Mouse (Mus musculus): ENCODE measurements around the gene Ppp1r16b. TPM values are rescaled to one million over a fixed set of nuclear protein-coding genes. Genes with fewer than 3 reads are reported as not detected.

Gene Ppp1r16b
- polyA plus RNA-seq, 1 experiment = 6.4 TPM

GRCm38 (mm10) chr2:158799328-158799727 lies 134.1 kb downstream of the Ppp1r16b start:
- peak; percentile 27 for DNase-seq (ENCODE audit: low read depth)

GRCm38 (mm10) chr2:158800788-158801187 lies 135.6 kb downstream of the Ppp1r16b start:
- DNase-seq (ENCODE audit: low read depth) = no peak

More at GRCm38 (mm10) chr2:158799328-158799727, 134.1 kb downstream of the Ppp1r16b start:
- TF ChIP-seq CTCF (IDR thresholded peaks at IDR 0.05; ENCODE audit: borderline replicate concordance, extremely low read depth, insufficient read depth, insufficient read length) (no peak), POLR2A (IDR thresholded peaks at IDR 0.05; ENCODE audit: borderline replicate concordance, extremely low read depth, insufficient read depth, insufficient read length, poor library complexity, severe bottlenecking) (no peak)

GRCm38 (mm10) chr2:158803575-158803974 lies 138.4 kb downstream of the Ppp1r16b start:
- TF ChIP-seq CTCF (IDR thresholded peaks at IDR 0.05; ENCODE audit: borderline replicate concordance, extremely low read depth, insufficient read depth, insufficient read length) = no peak
- no peak for TF ChIP-seq POLR2A (IDR thresholded peaks at IDR 0.05; ENCODE audit: borderline replicate concordance, extremely low read depth, insufficient read depth, insufficient read length, poor library complexity, severe bottlenecking)
- DNase-seq (ENCODE audit: low read depth) = no peak

More at GRCm38 (mm10) chr2:158800788-158801187, 135.6 kb downstream of the Ppp1r16b start:
- no peak for TF ChIP-seq POLR2A (IDR thresholded peaks at IDR 0.05; ENCODE audit: borderline replicate concordance, extremely low read depth, insufficient read depth, insufficient read length, poor library complexity, severe bottlenecking)
- no peak for TF ChIP-seq CTCF (IDR thresholded peaks at IDR 0.05; ENCODE audit: borderline replicate concordance, extremely low read depth, insufficient read depth, insufficient read length)

GRCm38 (mm10) chr2:158815686-158816085 lies 150.5 kb downstream of the Ppp1r16b start:
- TF ChIP-seq CTCF (IDR thresholded peaks at IDR 0.05; ENCODE audit: borderline replicate concordance, extremely low read depth, insufficient read depth, insufficient read length) (no peak), POLR2A (IDR thresholded peaks at IDR 0.05; ENCODE audit: borderline replicate concordance, extremely low read depth, insufficient read depth, insufficient read length, poor library complexity, severe bottlenecking) (no peak)
- no peak for DNase-seq (ENCODE audit: low read depth)

Other genes with a start within 250 kb of the Ppp1r16b start
- 0.86 TPM in 1 of 2 replicates, not detected in the other for gene Adig, start 162.8 kb upstream of the Ppp1r16b start, polyA plus RNA-seq (2012; rRNA removed)
- gene Arhgap40, start 152.6 kb upstream of the Ppp1r16b start, polyA plus RNA-seq (2012; rRNA removed) = 0.97 and 1.1 TPM in 2 replicates
- 78.4 and 93.9 TPM in 2 replicates for gene Slc32a1, start 54.6 kb upstream of the Ppp1r16b start, polyA plus RNA-seq (2012; rRNA removed)
- 11.9 and 14.0 TPM in 2 replicates for gene Actr5, start 40.5 kb upstream of the Ppp1r16b start, polyA plus RNA-seq (2012; rRNA removed)
- 13.9 and 25.3 TPM in 2 replicates for gene Fam83d, start 102.7 kb downstream of the Ppp1r16b start, polyA plus RNA-seq (2012; rRNA removed)
- gene Dhx35, start 129.4 kb downstream of the Ppp1r16b start, polyA plus RNA-seq (2012; rRNA removed) = 29.8 and 39.6 TPM in 2 replicates

Measured in brain, embryonic 14.5 days (tissue).